Mouse (Mus musculus): ENCODE data around the gene Blm.

GRCm38 (mm10) chr7:80457831-80458343 is 77.0 kb downstream of the Blm start:
- TF ChIP-seq CTCF (IDR thresholded peaks at IDR 0.05; ENCODE audit: low read depth, low read length) (no peak), POLR2A (IDR thresholded peaks at IDR 0.05; ENCODE audit: extremely low read depth, insufficient read depth, low read length) (no peak)

All from liver, adult 2 months (tissue).